Mouse (Mus musculus): ENCODE measurements around the gene Cdca4. TPM values are rescaled to one million over a fixed set of nuclear protein-coding genes. Genes with fewer than 3 reads are reported as not detected.

The Cdca4 gene
- polyA plus RNA-seq, 1 experiment, result 21.5 TPM

- Histone ChIP-seq H3K79me2 (ENCODE audit: control insufficient read depth, insufficient read depth) (peaks cover 7% of the 10 kb centered on the region), H3ac (ENCODE audit: control insufficient read depth, insufficient read length) (no peak overlapping the region), H3K36me3 (ENCODE audit: control insufficient read depth, insufficient read depth) (no peaks in the 10 kb centered on the region), H3K4me3 (no peak overlapping the region), H3K4me2 (ENCODE audit: low read depth) (no peak overlapping the region), H3K27me3 (ENCODE audit: control insufficient read depth, insufficient read depth, insufficient read length) (no peaks in the 10 kb centered on the region)
- no peak for TF ChIP-seq MAX (IDR thresholded peaks at IDR 0.05; ENCODE audit: low read depth)
- no peak for TF ChIP-seq REST (IDR thresholded peaks at IDR 0.05; ENCODE audit: insufficient read depth, insufficient read length)
- TF ChIP-seq CEBPB (IDR thresholded peaks at IDR 0.05; ENCODE audit: insufficient read depth, poor library complexity, severe bottlenecking), result no peak
- no peak for TF ChIP-seq POLR2AphosphoS2 (IDR thresholded peaks at IDR 0.05; ENCODE audit: insufficient read length, low read depth)
These were observed 29.8 kb downstream of the Cdca4 start for GRCm38 (mm10) chr12:112799237-112799970.

- H3ac ChIP-seq (ENCODE audit: control insufficient read depth, insufficient read length), result no peak overlapping the region
- TF ChIP-seq CEBPB (IDR thresholded peaks at IDR 0.05; ENCODE audit: insufficient read depth, poor library complexity, severe bottlenecking), result no peak
- no peaks in the 10 kb centered on the region for H3K36me3 ChIP-seq (ENCODE audit: control insufficient read depth, insufficient read depth)
- H3K27me3 ChIP-seq (ENCODE audit: control insufficient read depth, insufficient read depth, insufficient read length), result no peaks in the 10 kb centered on the region
- H3K4me2 ChIP-seq (ENCODE audit: low read depth), result no peak overlapping the region
- no peak overlapping the region for H3K4me3 ChIP-seq
- H3K79me2 ChIP-seq (ENCODE audit: control insufficient read depth, insufficient read depth), result peaks cover 14% of the 10 kb centered on the region
These were observed 30.5 kb downstream of the Cdca4 start for GRCm38 (mm10) chr12:112798716-112799115.

GRCm38 (mm10) chr12:112798332-112798681 is 30.9 kb downstream of the Cdca4 start:
- Histone ChIP-seq H3K27me3 (ENCODE audit: control insufficient read depth, insufficient read depth, insufficient read length) (no peaks in the 10 kb centered on the region), H3K4me2 (ENCODE audit: low read depth) (peak overlapping the region; percentile 81), H3K79me2 (ENCODE audit: control insufficient read depth, insufficient read depth) (peaks cover 18% of the 10 kb centered on the region), H3K4me3 (no peak overlapping the region), H3K36me3 (ENCODE audit: control insufficient read depth, insufficient read depth) (no peaks in the 10 kb centered on the region), H3ac (ENCODE audit: control insufficient read depth, insufficient read length) (no peak overlapping the region)
- TF ChIP-seq MYOG (IDR thresholded peaks at IDR 0.05; ENCODE audit: control insufficient read depth in 1 of 3, insufficient read depth in 1 of 3, insufficient read length in 2 of 3, low read depth in 2 of 3), result no peak
- peak; percentile 41 for TF ChIP-seq REST (IDR thresholded peaks at IDR 0.05; ENCODE audit: insufficient read depth, insufficient read length)

GRCm38 (mm10) chr12:112797672-112798331 is 31.4 kb downstream of the Cdca4 start:
- no peaks in the 10 kb centered on the region for H3K36me3 ChIP-seq (ENCODE audit: control insufficient read depth, insufficient read depth)
- peaks cover 23% of the 10 kb centered on the region for H3K79me2 ChIP-seq (ENCODE audit: control insufficient read depth, insufficient read depth)
- H3K27me3 ChIP-seq (ENCODE audit: control insufficient read depth, insufficient read depth, insufficient read length), result no peaks in the 10 kb centered on the region
- H3K4me3 ChIP-seq, result peak overlapping the region; percentile 62
- H3ac ChIP-seq (ENCODE audit: control insufficient read depth, insufficient read length), result no peak overlapping the region
- TF ChIP-seq SRF (IDR thresholded peaks at IDR 0.05; ENCODE audit: control insufficient read depth, insufficient read length, low read depth) (no peak), POLR2AphosphoS2 (IDR thresholded peaks at IDR 0.05; ENCODE audit: insufficient read length, low read depth) (peak; percentile 30), REST (IDR thresholded peaks at IDR 0.05; ENCODE audit: insufficient read depth, insufficient read length) (no peak), MAX (IDR thresholded peaks at IDR 0.05; ENCODE audit: low read depth) (no peak), TCF3 (IDR thresholded peaks at IDR 0.05; ENCODE audit: insufficient read length, low read depth) (peak; percentile 85), E2F4 (IDR thresholded peaks at IDR 0.05; ENCODE audit: insufficient read depth) (no peak), USF1 (IDR thresholded peaks at IDR 0.05; ENCODE audit: low read depth) (no peak), MYOD1 (IDR thresholded peaks at IDR 0.05; ENCODE audit: control insufficient read depth in 1 of 3, insufficient read length in 2 of 3, low read depth in 2 of 3) (peak in 2 of 3 experiments; percentile 94 to 96), MYOG (IDR thresholded peaks at IDR 0.05; ENCODE audit: control insufficient read depth in 1 of 3, insufficient read depth in 1 of 3, insufficient read length in 2 of 3, low read depth in 2 of 3) (peak; percentile 45 to 96 (median 91)), TCF12 (IDR thresholded peaks at IDR 0.05; ENCODE audit: insufficient read depth, poor library complexity, severe bottlenecking) (peak; percentile 83), POLR2A (IDR thresholded peaks at IDR 0.05; ENCODE audit: insufficient read length, low read depth) (no peak)
- H3K4me2 ChIP-seq (ENCODE audit: low read depth), result peak overlapping the region; percentile 81

GRCm38 (mm10) chr12:112796551-112797510 is 32.4 kb downstream of the Cdca4 start:
- Histone ChIP-seq H3K79me2 (ENCODE audit: control insufficient read depth, insufficient read depth) (peaks cover 33% of the 10 kb centered on the region), H3K36me3 (ENCODE audit: control insufficient read depth, insufficient read depth) (no peaks in the 10 kb centered on the region), H3K27me3 (ENCODE audit: control insufficient read depth, insufficient read depth, insufficient read length) (no peaks in the 10 kb centered on the region), H3ac (ENCODE audit: control insufficient read depth, insufficient read length) (peak overlapping the region; percentile 11), H3K4me3 (peak overlapping the region; percentile 62), H3K4me2 (ENCODE audit: low read depth) (peak overlapping the region; percentile 81)
- TF ChIP-seq MYOD1 (IDR thresholded peaks at IDR 0.05; ENCODE audit: control insufficient read depth in 1 of 3, insufficient read length in 2 of 3, low read depth in 2 of 3), result peak in 1 of 3 experiments; percentile 10
- TF ChIP-seq CEBPB (IDR thresholded peaks at IDR 0.05; ENCODE audit: insufficient read depth, poor library complexity, severe bottlenecking), result no peak
- peak; percentile 36 for TF ChIP-seq POLR2A (IDR thresholded peaks at IDR 0.05; ENCODE audit: insufficient read length, low read depth)

Data from myocyte (in vitro differentiated cells).